Mouse (Mus musculus) CD8-positive naive resting alpha-beta T cell, adult 2 months (primary cell): ENCODE data around the gene Zdhhc22.

ENCODE experiments used
- DNase-seq, 2 experiments: peaks; one replicate each; pipeline ENCODE4 v3.0.0; 2022; ENCODE audit warnings: low read depth in 2 of 2, low spot score in 2 of 2

The Zdhhc22 gene

DNA sequence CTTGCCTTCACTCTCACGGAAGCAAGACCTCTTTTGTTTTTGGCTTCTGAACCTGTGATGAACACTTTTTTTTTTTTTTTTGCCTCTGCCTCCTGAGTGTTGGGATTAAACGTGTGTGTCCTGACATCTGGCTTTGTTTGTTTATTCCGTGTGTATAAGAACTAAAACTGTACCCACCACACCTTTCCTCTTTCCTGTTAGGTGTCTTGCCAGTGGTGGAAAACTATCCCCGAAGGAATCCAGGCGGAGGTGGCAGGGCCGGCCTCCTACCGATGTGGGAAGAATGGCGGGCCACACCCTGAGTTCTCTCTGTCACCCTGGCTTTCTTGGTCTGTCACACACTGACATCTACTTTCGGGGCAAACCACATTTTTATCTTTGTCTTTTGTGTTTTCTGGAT lies 51.7 kb downstream of the Zdhhc22 start:
- no peak for DNase-seq

DNA sequence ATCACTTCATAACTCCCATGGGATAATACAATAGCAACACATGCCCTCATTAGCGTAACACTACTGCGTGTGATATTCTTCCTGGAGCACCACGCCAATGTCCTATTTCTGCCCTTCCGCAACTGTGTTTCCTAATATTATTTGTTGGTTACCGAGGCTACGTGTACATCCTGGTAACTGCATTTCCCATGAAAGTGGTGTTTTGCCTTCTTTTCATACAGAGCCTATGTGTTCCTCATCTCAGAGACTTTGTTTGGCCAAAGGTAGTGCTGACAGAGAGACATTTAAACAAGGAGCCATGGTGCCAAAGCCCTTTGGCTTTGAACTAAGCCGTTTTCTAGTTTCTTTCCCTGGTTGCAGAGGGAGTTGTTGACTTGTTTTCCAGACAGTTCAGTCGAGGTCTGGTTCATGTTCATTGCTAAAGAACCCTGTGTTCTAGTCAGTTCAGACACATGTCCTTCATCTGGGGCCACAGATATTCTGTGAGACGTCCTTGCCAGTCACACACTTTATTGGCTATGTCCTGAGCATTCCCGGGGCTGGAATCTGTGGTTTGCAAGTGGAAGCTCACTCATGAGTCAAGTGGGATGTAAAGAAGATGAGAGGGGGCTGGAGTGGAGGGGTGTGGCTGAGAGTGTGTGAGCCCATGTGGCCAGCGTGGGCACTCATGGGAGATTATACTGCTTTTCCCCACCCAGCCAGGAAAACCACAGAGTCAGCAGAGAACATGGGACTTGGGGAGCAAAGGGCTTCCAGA lies 53.5 kb downstream of the Zdhhc22 start:
- DNase-seq = no peak

DNA sequence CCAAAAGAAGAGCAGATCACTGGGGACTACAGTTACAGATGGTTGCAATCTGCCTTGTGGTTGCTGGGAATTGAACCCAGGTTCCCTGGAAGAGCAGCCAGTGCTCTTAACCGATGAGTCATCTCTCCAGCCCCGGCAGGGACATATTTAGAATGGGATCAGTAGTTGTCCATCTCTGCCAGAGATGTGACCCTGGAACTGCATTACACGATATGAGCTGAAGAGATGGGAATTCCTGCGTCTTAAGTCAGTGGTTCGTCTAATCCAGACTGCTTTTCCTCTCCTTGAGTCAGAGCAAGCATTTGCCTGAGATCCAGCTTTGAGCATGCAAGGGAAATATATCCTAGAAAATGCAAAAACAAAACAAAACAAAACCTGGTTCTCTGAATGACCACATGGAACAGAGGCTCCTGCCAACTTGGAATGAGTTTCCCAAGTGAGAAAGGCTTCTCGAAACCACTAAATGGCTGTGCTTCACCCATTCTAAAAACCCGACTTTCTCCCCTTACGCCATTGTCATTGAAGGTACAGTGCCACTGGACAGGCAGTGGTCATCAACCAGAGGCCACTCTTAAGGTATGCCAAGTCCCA lies 54.4 kb downstream of the Zdhhc22 start:
- DNase-seq = no peak

DNA sequence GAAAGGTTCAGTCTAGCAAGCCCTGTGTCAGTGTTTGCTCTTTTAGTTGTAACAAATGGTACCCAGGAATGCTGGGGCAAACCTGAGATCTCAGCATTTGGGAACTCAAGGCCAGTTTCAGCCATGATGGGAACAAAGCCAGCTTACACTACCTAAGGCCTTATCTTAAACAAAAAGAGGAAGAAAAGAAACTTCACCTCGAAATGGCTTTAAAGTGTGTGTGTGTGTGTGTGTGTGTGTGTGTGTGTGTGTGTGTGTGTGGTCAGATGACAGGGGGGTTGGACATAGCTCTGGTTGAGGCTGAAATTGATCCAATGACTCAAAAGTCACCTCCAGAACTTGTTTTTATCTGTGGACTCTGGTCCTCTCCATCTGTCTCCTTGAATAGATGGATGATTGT lies 55.5 kb downstream of the Zdhhc22 start:
- no peak for DNase-seq

DNA sequence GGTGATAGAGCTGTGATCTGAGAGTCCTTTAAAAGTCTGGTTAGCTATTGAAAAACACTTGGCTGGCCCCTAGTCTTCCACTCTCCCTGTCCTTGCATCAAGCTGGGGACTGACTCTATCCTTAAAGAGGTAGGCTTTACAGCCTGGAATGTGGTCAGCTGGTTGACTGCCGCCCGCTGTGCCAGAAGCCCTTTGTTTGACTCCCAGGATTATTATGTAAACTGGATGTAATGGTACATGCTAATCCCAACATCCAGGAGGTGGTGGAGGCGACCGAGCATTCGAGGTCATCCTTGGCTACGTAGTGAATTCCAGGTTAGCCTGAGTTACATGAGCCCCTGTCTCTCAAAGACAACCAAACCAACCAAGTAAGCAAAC lies 57.7 kb downstream of the Zdhhc22 start:
- DNase-seq = no peak

DNA sequence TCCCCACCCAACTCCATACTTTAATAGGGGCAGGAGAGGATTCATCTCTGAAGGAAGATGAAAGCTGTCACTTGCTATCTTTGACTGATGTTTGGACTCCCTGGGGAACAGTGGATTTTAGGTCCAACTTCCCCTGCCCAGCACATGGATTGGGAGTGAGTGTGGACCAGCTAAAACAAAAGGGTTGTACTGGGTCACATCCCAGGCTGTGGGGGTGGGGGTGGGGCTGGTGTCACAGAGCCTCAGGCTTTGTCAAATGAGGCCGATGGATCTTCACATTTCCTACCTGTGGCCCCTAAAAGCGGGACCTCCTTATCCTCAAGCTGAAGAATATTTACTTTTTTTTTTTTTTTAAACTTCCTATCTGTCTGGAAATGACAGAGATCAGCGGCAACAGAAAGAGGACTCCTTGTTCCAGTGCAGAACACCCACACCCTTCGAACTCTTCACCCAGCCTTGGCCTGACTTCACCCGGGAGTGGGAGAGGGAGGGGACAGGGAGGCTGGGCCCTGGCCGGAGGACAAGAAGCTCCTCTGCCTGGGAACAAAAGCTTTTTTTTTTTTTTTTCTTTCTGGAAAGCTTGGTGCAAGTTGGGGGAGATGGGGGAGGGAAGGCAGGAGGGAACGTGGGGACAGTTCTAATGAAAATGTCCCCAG lies 58.2 kb downstream of the Zdhhc22 start:
- DNase-seq = no peak

DNA sequence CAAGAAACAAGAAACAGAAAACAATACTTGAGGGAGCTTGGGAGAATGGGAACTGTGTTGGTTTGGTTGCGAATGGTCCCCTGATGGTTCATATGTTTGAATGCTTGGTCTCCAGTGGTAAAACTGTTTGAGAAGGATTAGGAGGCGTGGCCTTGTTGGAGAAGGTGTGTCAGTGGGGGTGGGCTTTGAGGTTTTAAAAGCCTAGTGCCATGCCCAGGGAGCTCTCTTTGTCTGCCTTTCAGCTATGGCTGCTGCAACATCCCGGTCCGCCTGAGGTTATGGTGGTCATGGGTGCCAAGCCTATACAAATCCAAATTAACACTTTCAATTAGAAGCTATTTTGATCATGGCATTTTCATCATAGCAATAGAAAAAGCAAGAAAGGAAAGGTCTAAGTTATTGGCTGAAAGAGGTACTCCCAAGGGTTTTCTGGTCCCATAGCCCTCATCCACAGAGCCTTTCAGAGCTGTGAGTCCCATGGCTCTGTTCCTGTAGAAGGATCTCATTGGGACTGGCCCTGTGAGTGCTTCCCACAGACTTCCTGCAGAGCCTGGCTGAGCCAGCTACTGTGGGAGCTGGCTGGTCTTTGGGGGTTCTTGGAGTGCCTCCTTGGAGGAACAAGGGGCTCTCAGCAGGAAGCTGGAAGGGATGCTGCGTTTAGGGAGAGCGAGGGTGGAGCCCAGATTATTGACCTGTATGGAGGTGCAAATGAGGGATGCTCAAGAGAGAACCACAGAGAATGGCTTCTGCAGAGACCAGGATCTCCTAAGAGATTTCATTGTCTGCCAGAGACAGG lies 59.1 kb downstream of the Zdhhc22 start:
- DNase-seq = no peak
